Mouse (Mus musculus) heart, embryonic 14.5 days (tissue): ENCODE measurements around the gene Tmem39a. TPM values are rescaled to one million over a fixed set of nuclear protein-coding genes. Genes with fewer than 3 reads are reported as not detected.

Experiments
- ATAC-seq: fragments of 200-750 bp; cut with Nextera tagmentation; 2 replicates; pipeline ENCODE4 v1.8.0; 2017; ENCODE audit warnings: low read depth, moderate TSS enrichment; ENCODE audit not compliant: insufficient number of reproducible peaks, insufficient read depth, low FRiP score
- H3K27ac ChIP-seq, 2 experiments: fragments of 200-500 bp in 1 of 2; fragments of 300-500 bp in 1 of 2; sonication (generic) in 1 of 2; replicated peaks in 1 of 2; 2 replicates each; pipeline ENCODE4 v1.5.1; 2012 to 2014; ENCODE audit warnings: low read depth in 2 of 2, low read length in 2 of 2, control low read depth in 1 of 2, mild to moderate bottlenecking in 1 of 2, mixed read lengths in 1 of 2; ENCODE audit not compliant: control insufficient read depth in 1 of 2, insufficient read depth in 1 of 2
- H3K27me3 ChIP-seq: fragments of 300-500 bp; sonication (generic); 2 replicates; pipeline ENCODE4 v1.6.1; 2014; ENCODE audit warnings: mild to moderate bottlenecking, low read length, control low read depth; ENCODE audit not compliant: control insufficient read depth, insufficient read depth
- H3K36me3 ChIP-seq: fragments of 300-500 bp; sonication (generic); 2 replicates; pipeline ENCODE4 v1.6.1; 2014; ENCODE audit warnings: mild to moderate bottlenecking, control low read depth, low read length, mixed read lengths; ENCODE audit not compliant: control insufficient read depth, insufficient read depth
- H3K4me1 ChIP-seq, 2 experiments: fragments of 200-500 bp in 1 of 2; fragments of 300-500 bp in 1 of 2; sonication (generic) in 1 of 2; 2 replicates each; pipeline ENCODE4 v1.6.1; 2012 to 2014; ENCODE audit warnings: low read length in 2 of 2, control low read depth in 1 of 2, mixed read lengths in 1 of 2; ENCODE audit not compliant: control insufficient read depth in 2 of 2, insufficient read depth in 2 of 2
- H3K4me2 ChIP-seq: fragments of 300-500 bp; sonication (generic); 2 replicates; pipeline ENCODE4 v1.6.1; 2014; ENCODE audit warnings: mild to moderate bottlenecking, low read length
- H3K4me3 ChIP-seq, 2 experiments: fragments of 200-500 bp in 1 of 2; fragments of 300-500 bp in 1 of 2; sonication (generic) in 1 of 2; 2 replicates each; pipeline ENCODE4 v1.5.1; 2012 to 2014; ENCODE audit warnings: low read length in 2 of 2, mild to moderate bottlenecking in 2 of 2, control low read depth in 1 of 2, low read depth in 1 of 2, moderate library complexity in 1 of 2; ENCODE audit not compliant: control insufficient read depth in 1 of 2, insufficient read depth in 1 of 2
- H3K9ac ChIP-seq: fragments of 300-500 bp; sonication (generic); 2 replicates; pipeline ENCODE4 v1.6.1; 2014; ENCODE audit warnings: mild to moderate bottlenecking, low read length
- H3K9me3 ChIP-seq: fragments of 300-500 bp; sonication (generic); 2 replicates; pipeline ENCODE4 v1.6.1; 2016; ENCODE audit warnings: low read length, control low read depth; ENCODE audit not compliant: control insufficient read depth
- WGBS: fragments of 180-500 bp; shearing (Covaris S2); extraction: QIAGEN DNeasy Blood & Tissue Kit; methylation state at CpG from one replicate; pipeline ENCODE4 v1.1.7; 2014; 5-methylcytosine and 5-hydroxymethylcytosine counted together
- polyA plus RNA-seq: library from polyadenylated mRNA; unstranded; fragments of >200 nt; fragmentation: Nextera tagmentation; extraction: Ambion mirVana; gene quantifications from 2 replicates; pipeline ENCODE4 v1.2.1, GENCODE M21; 2014

The Tmem39a gene
- 52.7 and 63.8 TPM in 2 replicates for polyA plus RNA-seq

GRCm38 (mm10) chr16:38558221-38558748, at the start of gene Tmem39a:
Gene Tmem39a (plus strand): TSS chr16:38558698.
- WGBS = 68% methylated on average over 3 of the region's 3 CpGs
- no peak within 1 kb of the TSS for H3K4me2 ChIP-seq
- H3K9me3 ChIP-seq = no peaks in the 10 kb centered on the region
- H3K4me3 ChIP-seq = no peak within 1 kb of the TSS
- H3K4me1 ChIP-seq = peaks cover 0 to under 1% of the 10 kb centered on the region in 2 experiments; a peak in 1 of 4 replicates
- no peak for ATAC-seq
- H3K27me3 ChIP-seq = peaks cover 3% of the 10 kb centered on the region; the same call in 1 of the 2 replicates
- H3K36me3 ChIP-seq = no peaks in the 10 kb centered on the region
- H3K27ac ChIP-seq = no peak within 1 kb of the TSS
- H3K9ac ChIP-seq = no peak within 1 kb of the TSS

GRCm38 (mm10) chr16:38510846-38511245, 47.7 kb upstream of the Tmem39a start:
- H3K4me1 ChIP-seq = no peaks in the 10 kb centered on the region

GRCm38 (mm10) chr16:38519140-38519539, 39.4 kb upstream of the Tmem39a start:
- ATAC-seq = no peak
- no peaks in the 10 kb centered on the region for H3K9me3 ChIP-seq
- H3K27ac ChIP-seq = no peak overlapping the region
- H3K36me3 ChIP-seq = peaks cover 43% of the 10 kb centered on the region
- H3K4me2 ChIP-seq = no peak overlapping the region
- WGBS = 86% methylated on average over 2 of the region's 2 CpGs
- no peaks in the 10 kb centered on the region for H3K27me3 ChIP-seq
- H3K4me3 ChIP-seq = no peak overlapping the region
- peaks cover 4 to 9% of the 10 kb centered on the region in 2 experiments; a peak in 3 of 4 replicates for H3K4me1 ChIP-seq
- no peak overlapping the region for H3K9ac ChIP-seq

More at GRCm38 (mm10) chr16:38510846-38511245, 47.7 kb upstream of the Tmem39a start:
- Histone ChIP-seq H3K9ac (no peak overlapping the region), H3K27me3 (no peaks in the 10 kb centered on the region), H3K9me3 (no peaks in the 10 kb centered on the region), H3K4me2 (no peak overlapping the region), H3K36me3 (peaks cover 65% of the 10 kb centered on the region), H3K4me3 (no peak overlapping the region), H3K27ac (no peak overlapping the region)
- no peak for ATAC-seq
- WGBS = 96% methylated on average over 2 of the region's 2 CpGs

GRCm38 (mm10) chr16:38521211-38521987, 37.1 kb upstream of the Tmem39a start:
- peak overlapping the region; percentile 66 to 86 for H3K4me3 ChIP-seq
- H3K27me3 ChIP-seq = no peaks in the 10 kb centered on the region
- peak overlapping the region; percentile 85 for H3K9ac ChIP-seq
- peak overlapping the region; percentile 68 for H3K4me2 ChIP-seq
- peaks cover 46% of the 10 kb centered on the region for H3K36me3 ChIP-seq
- peaks cover 4 to 9% of the 10 kb centered on the region in 2 experiments; a peak in 3 of 4 replicates for H3K4me1 ChIP-seq
- no peak for ATAC-seq
- no peak overlapping the region for H3K27ac ChIP-seq
- no peaks in the 10 kb centered on the region for H3K9me3 ChIP-seq
- 30% methylated on average over 8 of the region's 8 CpGs for WGBS

- under 1% methylated on average over 63 of the region's 73 CpGs for WGBS
- Histone ChIP-seq H3K9me3 (no peaks in the 10 kb centered on the region), H3K9ac (peak within 1 kb of the TSS; percentile 85), H3K4me1 (peaks cover 4 to 9% of the 10 kb centered on the region in 2 experiments; a peak in 3 of 4 replicates), H3K27ac (peak within 1 kb of the TSS; percentile 92 to 96), H3K27me3 (no peaks in the 10 kb centered on the region), H3K4me3 (peak within 1 kb of the TSS; percentile 66 to 86), H3K4me2 (peak within 1 kb of the TSS; percentile 68), H3K36me3 (peaks cover 46% of the 10 kb centered on the region)
- ATAC-seq = peak; percentile 95
Measured at GRCm38 (mm10) chr16:38522129-38523084, 36.1 kb upstream of the Tmem39a start, which contains the start of gene Timmdc1. Gene Timmdc1 (minus strand): TSS chr16:38522663.

GRCm38 (mm10) chr16:38526264-38526663, 32.2 kb upstream of the Tmem39a start:
- 69% methylated on average over 6 of the region's 6 CpGs for WGBS
- H3K4me1 ChIP-seq = peaks cover 4 to 5% of the 10 kb centered on the region in 2 experiments; a peak in 3 of 4 replicates
- H3K27ac ChIP-seq = no peak overlapping the region
- H3K9me3 ChIP-seq = no peaks in the 10 kb centered on the region
- H3K36me3 ChIP-seq = peaks cover 65% of the 10 kb centered on the region
- no peak overlapping the region for H3K9ac ChIP-seq
- ATAC-seq = no peak
- H3K4me2 ChIP-seq = no peak overlapping the region
- H3K4me3 ChIP-seq = no peak overlapping the region
- H3K27me3 ChIP-seq = no peaks in the 10 kb centered on the region

- Histone ChIP-seq H3K9ac (no peak overlapping the region), H3K4me3 (no peak overlapping the region), H3K9me3 (no peaks in the 10 kb centered on the region), H3K27me3 (no peaks in the 10 kb centered on the region), H3K27ac (no peak overlapping the region), H3K4me1 (no peaks in the 10 kb centered on the region), H3K4me2 (no peak overlapping the region), H3K36me3 (peaks cover 58% of the 10 kb centered on the region)
- WGBS = 45% methylated on average over 8 of the region's 8 CpGs
- ATAC-seq = no peak
Measured at GRCm38 (mm10) chr16:38536544-38537146, 21.9 kb upstream of the Tmem39a start.
